Mouse (Mus musculus): ENCODE results near the gene Asb16. TPM values are rescaled to one million over a fixed set of nuclear protein-coding genes. Genes with fewer than 3 reads are reported as not detected.
A peak's percentile ranks its signal among the peaks of the same experiment; 100 is the strongest.

The Asb16 gene
- total RNA-seq, 1 experiment from 2014 or later = 0.36 TPM

- DNase-seq = no peak
Measured at GRCm38 (mm10) chr11:102287485-102287884, 18.9 kb downstream of the Asb16 start.

- DNase-seq = no peak
Measured at GRCm38 (mm10) chr11:102288027-102288804, 19.7 kb downstream of the Asb16 start.

GRCm38 (mm10) chr11:102288913-102289312 is 20.4 kb downstream of the Asb16 start:
- DNase-seq = no peak

- no peak for DNase-seq
Measured at GRCm38 (mm10) chr11:102289511-102290100, 21.1 kb downstream of the Asb16 start.

GRCm38 (mm10) chr11:102290141-102290540 is 21.6 kb downstream of the Asb16 start:
- no peak for DNase-seq

GRCm38 (mm10) chr11:102291051-102291535 is 22.6 kb downstream of the Asb16 start:
- DNase-seq = no peak

GRCm38 (mm10) chr11:102293971-102294370 is 25.4 kb downstream of the Asb16 start:
- no peak for DNase-seq

- DNase-seq = no peak
Measured at GRCm38 (mm10) chr11:102294416-102294815, 25.9 kb downstream of the Asb16 start.

- no peak for DNase-seq
Measured at GRCm38 (mm10) chr11:102294887-102295597, 26.5 kb downstream of the Asb16 start.

- DNase-seq = peak; percentile 65
Measured at GRCm38 (mm10) chr11:102295598-102296471, 27.3 kb downstream of the Asb16 start.

GRCm38 (mm10) chr11:102296491-102297472 is 28.2 kb downstream of the Asb16 start, which contains the start of gene Atxn7l3:
TSS of gene Atxn7l3 (minus strand) at chr11:102296631.
- DNase-seq = peak; percentile 99

GRCm38 (mm10) chr11:102297577-102298556 is 29.3 kb downstream of the Asb16 start:
- no peak for DNase-seq

- DNase-seq = peak; percentile 47
Measured at GRCm38 (mm10) chr11:102299839-102300238, 31.3 kb downstream of the Asb16 start.

GRCm38 (mm10) chr11:102304141-102304540 is 35.6 kb downstream of the Asb16 start:
- no peak for DNase-seq

GRCm38 (mm10) chr11:102305359-102305758 is 36.8 kb downstream of the Asb16 start:
- no peak for DNase-seq

GRCm38 (mm10) chr11:102308104-102308503 is 39.6 kb downstream of the Asb16 start:
- DNase-seq = no peak

GRCm38 (mm10) chr11:102308979-102309378 is 40.4 kb downstream of the Asb16 start:
- peak; percentile 98 for DNase-seq

GRCm38 (mm10) chr11:102309821-102310617 is 41.5 kb downstream of the Asb16 start:
- DNase-seq = peak; percentile 53

All from adrenal gland, postnatal 25 days (tissue).